16 mouse cellular contexts compared by ENCODE assay signal in the genomic region with DNA sequence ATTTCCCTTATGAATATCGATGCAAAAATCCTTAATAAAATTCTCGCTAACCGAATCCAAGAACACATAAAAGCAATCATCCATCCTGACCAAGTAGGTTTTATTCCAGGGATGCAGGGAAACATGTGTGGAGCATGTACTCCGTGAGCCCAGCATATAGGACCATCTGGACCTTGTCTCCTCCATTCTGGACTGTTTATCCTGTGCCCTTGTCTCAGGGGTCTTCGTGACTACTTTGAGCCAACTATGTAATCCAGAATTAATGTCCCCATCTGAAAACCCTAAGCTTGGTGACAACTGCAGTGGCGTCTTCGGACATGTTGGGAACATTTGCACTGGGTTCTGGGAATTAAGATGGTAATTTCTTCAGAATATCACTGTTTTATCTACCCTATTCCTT.
"Had no signal": no experiment of that assay in that cellular context is flagged by ENCODE, and none has a peak within 500 bp of the region (broad histone marks: within the 10 kb centered on the region; RNA-seq: fewer than 3 reads in every experiment).

No protein-coding gene starts in this region.

- H3K4me3 ChIP-seq: neural tube, embryonic 13.5 days; neural tube, embryonic 15.5 days; stomach, embryonic 15.5 days had no signal

- DNase-seq: retina, postnatal 1 day; right cerebral cortex, adult 18-20 months; right cerebral cortex, postnatal 14 days; right cerebral cortex, postnatal 25 days; right cerebral cortex, postnatal 4 days; spleen, adult 18-20 months; thymus, adult 18-20 months; thymus, adult 2 months; thymus, postnatal 14 days; thymus, postnatal 25 days; thymus, postnatal 36 days; thymus, postnatal 4 days had no signal

- H3K27me3 ChIP-seq: neural tube, embryonic 13.5 days; neural tube, embryonic 15.5 days; stomach, embryonic 15.5 days had no signal

- H3K4me2 ChIP-seq: neural tube, embryonic 13.5 days; neural tube, embryonic 15.5 days; stomach, embryonic 15.5 days had no signal

- H3K36me3 ChIP-seq: neural tube, embryonic 13.5 days; neural tube, embryonic 15.5 days; stomach, embryonic 15.5 days had no signal

- H3K27ac ChIP-seq: neural tube, embryonic 13.5 days; neural tube, embryonic 15.5 days; stomach, embryonic 15.5 days; stomach, postnatal 0 days had no signal

- H3K9ac ChIP-seq: neural tube, embryonic 13.5 days; neural tube, embryonic 15.5 days; stomach, embryonic 15.5 days had no signal

- H3K9me3 ChIP-seq: neural tube, embryonic 13.5 days; neural tube, embryonic 15.5 days; stomach, embryonic 15.5 days had no signal
